Mouse (Mus musculus) kidney, adult 11 months (tissue): Measurements from ENCODE around the gene Stim1.
"Not testable (repeated sequence)": the region's sequence is repeated elsewhere in the genome, so short reads cannot be mapped to it uniquely, and the experiment has no call there.

Source experiments
- DNase-seq: peaks from one replicate; pipeline ENCODE4 v3.0.0; 2022

Gene Stim1

DNA sequence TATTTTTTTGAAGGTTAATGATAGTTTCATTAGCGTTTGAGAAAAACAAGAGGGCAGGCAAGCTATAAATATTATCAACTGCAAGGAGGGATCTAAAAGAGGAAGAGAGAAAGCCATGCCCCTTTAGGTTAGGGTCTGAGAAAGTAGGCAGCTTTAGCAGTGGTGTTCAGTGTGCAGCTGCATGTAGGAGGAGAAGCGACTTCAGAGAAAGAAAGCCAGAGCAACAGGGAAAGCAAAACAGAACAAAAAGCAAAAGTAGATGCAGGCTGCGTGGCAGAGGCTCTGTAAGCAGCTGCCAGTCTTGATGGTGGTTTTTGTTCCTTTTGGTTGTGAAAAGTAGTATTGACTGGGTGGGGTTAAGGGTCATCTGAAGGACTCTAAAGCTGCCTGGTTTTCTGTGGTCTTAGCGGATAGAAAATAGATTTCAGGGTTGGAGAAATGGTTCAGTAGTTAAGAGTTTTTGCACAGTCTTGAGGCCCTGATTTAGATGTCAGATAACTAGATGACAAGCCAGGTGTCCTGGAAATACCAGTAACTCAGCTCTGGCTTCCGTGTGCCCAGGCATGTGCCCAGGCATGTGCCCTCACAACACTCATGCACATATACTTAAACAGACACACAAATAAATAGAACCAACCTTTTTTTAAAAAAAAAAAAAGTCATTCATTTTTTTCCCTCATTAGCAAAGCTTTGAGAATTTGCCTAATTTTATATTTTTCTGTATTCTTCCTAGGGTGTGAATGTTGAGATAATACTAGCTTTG lies 191.2 kb downstream of the Stim1 start:
- no peak for DNase-seq

DNA sequence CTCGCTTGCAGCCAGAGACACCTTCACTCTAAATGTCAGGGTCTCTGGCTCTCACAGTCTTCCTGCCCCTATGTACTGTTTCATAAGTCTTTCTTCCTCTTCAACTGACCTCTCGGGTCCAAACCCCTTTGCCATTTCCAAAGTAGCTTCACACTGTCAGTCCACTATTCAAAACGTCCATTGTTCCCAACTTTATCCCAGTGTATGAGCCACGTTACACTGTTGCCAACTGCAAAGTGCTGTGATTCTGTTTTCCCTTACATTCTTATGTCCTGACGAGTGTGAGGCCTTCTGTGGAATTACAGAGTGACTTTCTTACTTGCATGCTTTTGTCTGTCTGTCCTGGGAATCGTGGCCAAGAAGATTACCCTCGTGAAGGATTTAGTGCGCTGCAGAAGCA lies 200.0 kb downstream of the Stim1 start:
- no peak for DNase-seq

DNA sequence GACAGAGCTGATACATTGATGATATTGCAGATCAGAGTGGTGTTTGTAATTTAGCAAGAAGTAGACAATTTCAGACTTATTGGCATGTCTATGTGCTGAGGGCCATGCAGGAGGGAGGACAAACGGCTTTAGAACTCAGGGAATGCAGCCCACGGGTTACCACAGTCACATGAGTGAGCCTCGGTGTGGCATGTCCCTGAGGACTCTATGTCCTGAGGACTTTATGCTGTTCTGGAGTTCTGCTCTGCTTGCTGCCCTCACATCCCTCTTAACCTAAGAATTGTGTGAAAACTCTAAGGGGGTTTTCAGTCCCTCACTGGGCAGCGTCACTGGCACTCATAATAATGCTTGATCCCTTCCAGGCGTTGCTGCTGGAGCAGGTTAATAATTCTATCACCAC lies 205.1 kb downstream of the Stim1 start:
- no peak for DNase-seq

DNA sequence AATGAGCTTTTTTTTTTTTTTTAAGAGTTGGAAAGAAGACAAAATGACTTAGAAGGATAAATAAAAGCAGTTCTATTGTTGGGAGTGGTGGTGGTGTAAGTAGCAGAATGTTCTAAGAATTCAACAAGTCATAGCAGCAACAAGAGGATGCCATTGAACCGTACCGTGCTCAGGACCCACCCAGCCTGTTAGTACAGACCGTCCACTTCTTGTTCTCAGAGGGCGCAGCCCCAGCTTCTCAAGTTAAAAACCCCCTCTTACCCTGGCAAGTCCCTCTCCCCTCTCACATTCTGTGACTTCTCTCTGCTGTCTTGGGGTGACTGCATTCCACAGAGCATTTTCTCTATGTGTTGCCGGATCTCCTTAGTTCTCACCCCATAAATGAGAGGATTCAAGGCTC lies 209.0 kb downstream of the Stim1 start:
- DNase-seq: no peak

DNA sequence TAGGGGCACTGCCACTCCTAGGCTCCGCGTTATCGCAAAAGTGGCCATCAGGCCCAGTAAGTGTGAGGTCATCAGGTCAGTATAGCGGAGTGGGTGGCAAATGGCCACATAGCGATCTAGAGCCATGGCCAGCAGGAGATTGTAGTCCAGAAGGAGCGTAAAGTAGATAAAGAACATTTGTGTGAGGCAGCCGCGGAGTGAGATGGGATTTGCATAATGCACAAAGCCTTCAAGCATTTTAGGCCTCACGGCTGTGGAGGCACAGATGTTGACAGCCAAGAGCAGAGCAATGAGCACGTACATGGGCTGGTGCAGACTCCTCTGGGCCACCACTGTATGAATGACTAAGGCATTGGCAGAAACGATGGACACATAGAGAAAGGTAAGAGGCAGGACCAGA lies 209.8 kb downstream of the Stim1 start:
- no peak for DNase-seq

DNA sequence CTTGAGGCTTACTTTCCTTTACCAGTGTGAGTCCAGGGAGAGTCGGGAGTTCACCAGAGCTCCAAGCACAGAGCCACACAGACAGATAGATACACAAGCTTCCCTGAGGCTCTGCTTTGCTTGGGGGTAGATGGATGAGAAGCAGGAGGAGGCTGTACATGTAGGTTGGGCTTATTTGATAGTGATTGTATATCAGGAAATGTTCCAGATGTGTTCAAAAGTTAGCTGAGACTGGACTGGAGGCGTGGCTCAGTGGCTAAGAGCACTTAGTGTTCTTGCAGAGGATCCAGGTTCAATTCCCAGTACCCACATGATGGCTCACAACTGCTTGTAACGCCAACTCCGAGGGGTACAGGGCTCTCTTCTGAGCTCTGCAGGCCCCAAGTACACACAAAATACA lies 210.8 kb downstream of the Stim1 start:
- DNase-seq: no peak

DNA sequence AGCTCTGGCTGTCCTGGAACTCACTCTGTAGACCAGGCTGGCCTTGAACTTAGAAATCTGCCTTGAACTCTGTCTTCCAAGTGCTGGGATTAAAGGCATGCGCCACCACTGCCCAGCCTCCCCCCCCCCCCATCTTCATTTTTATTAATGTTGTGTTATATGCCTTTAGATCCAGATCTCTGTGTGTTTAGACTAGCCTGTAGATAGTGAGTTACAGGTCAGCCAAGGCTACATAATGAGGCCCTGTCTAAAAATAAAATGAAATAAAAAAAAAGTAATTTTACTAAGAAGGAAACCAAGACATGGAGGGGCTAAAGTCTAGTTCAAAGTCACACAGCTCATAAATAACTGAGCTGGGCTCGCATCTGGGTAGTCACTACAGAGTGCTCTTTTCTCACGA lies 211.3 kb downstream of the Stim1 start:
- DNase-seq: no peak

DNA sequence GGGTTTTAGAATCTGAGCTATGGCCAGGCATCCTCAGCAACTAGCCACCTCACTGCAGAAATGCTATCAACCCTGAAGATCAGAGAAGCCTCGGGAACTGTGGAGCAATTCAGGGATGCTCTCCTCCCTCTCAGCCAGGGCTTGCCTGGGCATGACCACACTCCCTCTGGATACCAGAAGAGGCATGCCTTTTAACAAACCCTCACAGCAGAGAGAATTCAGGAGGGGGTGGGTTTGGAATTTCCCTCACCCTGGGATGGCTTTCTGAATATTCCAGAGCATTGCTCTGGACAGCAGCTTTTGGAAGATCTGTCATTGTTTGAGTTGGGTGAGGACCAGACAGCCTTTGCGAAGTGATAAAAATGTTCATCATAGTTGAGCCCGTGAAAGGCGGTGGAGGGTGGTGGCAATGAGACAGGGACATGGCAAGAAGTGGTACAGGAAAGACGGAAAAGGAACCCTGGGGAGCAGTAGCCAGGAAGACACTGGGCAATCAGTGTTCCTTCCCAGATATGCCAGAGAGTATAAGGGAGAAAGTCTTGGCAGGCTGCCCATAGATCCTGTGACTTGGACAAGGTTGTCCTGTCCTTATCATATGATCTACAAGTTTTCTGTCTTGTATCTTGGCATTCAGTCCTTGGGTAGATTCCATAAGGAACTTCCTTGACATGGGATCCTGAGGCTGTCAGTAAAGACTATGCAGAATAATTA lies 211.9 kb downstream of the Stim1 start:
- DNase-seq: peak; percentile 37

DNA sequence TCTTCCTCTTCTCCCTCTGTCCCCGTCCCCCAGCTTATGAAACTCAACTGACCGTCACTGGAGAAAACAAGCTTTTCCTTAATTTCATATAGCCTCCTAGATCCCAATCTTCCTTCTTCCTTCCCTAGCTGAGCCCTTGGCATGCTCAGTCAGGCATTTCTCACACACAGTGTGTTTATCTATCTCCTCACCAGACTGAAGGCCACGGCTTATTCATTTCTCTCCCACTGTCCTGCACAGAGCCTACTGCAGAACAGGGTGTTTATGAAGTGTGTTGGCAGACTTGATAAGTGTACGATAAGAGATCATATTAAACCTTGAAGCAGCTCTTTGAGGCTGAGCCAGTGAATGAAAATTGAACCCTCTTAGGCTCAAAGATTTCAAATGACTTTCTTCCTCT lies 213.2 kb downstream of the Stim1 start:
- no peak for DNase-seq

DNA sequence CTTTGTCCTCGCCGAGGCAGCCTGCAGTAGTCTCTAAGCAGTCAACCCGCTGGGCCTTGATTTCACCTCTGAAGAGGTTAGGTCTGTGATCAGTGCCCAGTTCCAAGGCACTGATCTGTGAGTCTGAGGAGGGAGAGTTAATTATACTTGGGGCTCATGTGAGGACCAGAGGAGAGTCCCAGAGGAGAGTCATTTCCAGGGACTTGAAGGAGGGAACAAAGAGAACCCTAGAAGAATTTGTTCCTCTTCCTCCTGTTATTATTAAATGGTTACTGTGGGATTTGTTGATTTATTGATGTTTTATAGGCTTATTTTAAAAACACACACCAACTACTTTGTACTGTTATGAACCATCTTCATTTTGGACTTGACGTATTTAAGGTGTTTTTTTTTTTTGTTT lies 214.0 kb downstream of the Stim1 start, which contains the start of gene Olfr543:
TSS of gene Olfr543 (minus strand) at position 101 of the 400 bp plus-strand sequence.
- DNase-seq: no peak

DNA sequence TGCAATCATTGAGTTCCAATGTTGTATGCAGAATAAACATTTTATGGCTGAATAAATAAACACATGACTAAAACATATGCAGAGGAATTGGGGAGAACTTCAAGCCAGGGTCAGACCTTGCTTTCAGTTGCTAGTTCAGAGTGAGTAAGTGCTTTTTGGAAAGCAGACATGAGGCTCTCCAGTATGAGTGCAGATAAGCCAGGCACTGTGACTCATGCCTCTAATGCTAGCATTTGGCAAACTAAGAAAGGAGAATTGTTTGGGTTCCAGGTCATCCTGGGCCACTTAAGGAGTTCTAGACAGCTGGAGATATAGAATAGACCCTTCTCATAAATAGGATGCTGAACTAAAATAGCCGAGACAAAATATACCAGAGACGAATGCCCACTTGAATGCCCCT lies 216.1 kb downstream of the Stim1 start:
- DNase-seq: no peak

DNA sequence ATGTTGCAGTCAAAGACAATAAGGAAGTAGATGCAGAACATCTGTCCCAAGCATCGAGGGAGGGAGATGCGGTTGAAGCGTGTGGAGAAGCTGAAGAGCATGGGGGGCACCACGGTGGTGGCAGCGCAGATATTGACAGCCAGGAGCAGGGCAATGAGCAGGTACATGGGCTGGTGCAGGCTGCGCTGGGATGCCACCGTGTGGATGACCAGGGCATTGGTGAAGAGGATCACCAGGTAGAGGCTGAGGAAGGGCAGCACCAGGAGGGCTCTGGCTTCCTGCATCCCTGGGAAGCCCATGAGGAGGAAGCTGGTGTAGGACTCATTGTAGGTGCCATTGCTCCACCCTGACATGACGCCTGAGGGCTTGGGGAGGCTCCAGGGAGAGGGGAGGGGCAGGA lies 217.2 kb downstream of the Stim1 start:
- DNase-seq: not testable (repeated sequence)

DNA sequence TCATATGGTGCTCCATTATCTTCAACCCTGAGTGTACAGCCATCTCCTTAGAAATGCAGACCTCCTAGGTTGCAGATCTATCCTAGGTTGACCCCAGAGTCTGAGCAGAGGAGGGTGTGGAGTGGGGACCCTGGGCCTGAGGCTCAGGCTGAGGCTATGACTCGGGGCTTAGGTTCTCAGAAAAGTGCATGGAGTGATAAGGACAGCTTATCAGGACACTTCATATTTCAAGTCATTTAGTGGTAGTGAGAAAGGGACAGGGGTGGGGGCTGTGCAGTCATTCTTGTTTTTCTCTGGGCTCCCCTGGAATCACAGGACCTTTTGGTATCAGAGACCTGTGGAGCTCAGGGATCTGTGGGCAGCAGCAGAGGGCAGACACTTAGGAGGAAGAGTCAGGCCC lies 218.5 kb downstream of the Stim1 start:
- DNase-seq: no peak
